Mouse (Mus musculus): ENCODE data around the gene Tns3.

DNA sequence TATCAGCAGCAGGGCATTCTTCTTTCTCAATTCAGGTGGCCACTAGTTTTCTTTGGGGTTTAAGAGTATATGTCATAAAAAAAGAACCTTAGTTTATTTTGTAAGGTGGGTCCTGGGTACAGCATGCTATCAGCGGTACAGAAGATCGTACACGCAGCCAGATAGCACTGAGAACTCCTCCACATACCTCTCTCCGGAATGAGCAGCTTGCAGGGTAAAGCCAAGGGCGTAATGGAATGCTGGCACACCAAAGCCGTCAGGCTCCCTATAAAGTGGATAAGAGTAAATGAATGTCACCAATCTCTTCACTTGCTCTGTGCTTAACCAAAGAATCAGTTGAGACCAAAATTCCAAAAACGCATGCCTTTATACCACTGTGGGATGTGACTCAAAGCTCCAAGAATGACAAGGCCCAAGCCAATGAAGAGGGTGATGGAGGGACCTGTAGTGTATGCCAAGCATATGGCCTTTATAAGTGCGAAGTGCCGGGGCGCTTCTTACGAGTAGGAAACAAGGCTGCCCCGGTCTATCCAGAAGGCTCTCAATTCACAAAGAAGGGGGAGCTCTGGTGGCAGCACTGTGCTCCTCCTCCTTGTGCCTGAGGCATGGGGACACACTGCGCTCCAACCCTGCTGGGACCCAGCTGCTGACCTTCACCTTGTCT is 219.4 kb downstream of the Tns3 start:
- no peak for TF ChIP-seq CTCF (IDR thresholded peaks at IDR 0.05; ENCODE audit: low read depth, low read length)
- no peak for TF ChIP-seq POLR2A (IDR thresholded peaks at IDR 0.05; ENCODE audit: insufficient read depth, low read length)
- TF ChIP-seq EP300 (IDR thresholded peaks at IDR 0.05; ENCODE audit: insufficient read depth, low read depth, low read length): no peak
